Mouse (Mus musculus): ENCODE data around the gene Map3k7.

The Map3k7 gene

DNA sequence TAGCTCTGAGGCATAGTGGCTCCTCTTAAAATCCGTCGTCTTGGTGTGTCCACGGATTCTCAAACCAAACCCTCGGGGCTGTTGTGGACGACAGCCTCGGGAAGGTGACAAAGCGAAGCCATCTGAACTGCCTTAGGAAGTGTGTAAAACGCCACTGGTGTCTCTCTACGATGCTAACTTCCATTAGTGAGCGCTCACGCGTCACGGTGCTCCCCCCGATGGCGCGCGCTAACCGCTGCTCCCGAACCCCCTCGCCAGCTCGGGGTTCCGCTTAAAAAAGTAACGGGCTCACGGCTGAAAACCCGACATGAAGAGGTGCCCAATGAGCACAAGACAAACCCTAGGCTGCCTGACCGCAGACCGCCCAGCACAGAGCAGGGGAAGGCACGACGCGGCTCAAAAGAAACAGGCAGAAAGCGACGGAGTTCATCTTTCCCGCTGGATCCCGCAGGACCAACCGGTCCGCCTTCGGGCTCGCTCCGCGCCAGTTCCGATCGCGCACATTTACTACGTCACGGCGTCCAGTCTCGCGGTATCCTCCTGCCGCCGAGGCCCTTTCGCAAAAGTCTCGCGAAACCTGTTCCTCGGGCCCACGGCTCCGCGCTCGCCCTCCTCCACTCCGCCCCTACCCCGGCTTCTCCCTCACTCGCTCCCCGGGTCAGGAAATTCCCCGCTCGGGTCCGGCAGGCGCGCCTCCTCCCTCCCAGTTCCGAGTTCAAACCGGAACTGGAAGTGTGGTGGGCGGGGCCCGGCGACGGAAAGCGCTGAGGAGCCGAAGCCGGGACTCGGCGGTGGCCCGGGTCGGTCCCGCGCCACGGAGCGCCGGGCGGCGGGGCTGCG lies at the start of gene Map3k7:
Gene Map3k7 (plus strand): TSS at position 744 of the 840 bp plus-strand sequence.
- in situ Hi-C loops (cut with MboI, MseI): no loop called here

DNA sequence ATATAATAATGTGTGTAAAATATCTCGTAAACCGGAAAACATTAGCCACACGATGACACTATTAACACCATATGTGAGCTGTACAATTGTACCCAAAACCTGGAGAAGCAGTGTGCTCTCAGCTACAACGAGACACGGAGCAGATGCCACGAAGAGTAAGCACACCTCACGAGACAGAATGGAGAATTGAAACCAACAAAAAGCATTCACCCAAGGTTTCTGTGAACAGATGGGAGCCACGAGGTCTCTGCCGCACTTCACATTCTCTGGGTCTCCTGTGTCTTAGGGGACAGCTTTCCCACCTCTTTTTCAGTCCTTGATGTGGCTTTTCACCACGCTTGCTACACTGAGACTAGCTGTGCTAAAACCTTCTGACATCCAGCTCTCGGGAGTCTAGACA lies 48.8 kb upstream of the Map3k7 start:
- in situ Hi-C loops (cut with MboI, MseI): loop anchor here (25.0 kb wide), 1 partner anchor 703 kb away; no protein-coding TSS in a partner anchor

- in situ Hi-C loops (cut with MboI, MseI): loop anchor here (25.0 kb wide), 1 partner anchor 706 kb away; no protein-coding TSS in a partner anchor
Measured at GRCm38 (mm10) chr4:31918717-31919116, 45.2 kb upstream of the Map3k7 start.

DNA sequence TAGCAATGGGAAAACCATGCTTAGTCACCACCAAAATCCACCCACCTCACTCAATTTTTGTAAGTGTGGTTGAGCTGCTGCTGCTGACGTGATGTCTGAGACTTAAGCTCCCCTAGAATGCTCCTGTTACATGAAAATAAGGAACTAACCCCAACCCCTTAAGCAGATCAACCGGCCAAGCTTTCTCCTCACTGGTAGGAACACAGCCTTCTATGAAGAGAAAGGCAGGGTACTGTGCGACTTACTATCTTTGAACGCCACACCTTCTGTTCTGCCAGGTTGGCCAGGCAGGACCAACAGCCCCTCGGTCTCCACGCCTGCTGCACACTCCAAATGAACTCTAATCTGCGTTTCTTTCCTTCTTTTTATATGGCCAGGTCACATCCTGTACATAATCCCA lies 41.7 kb upstream of the Map3k7 start:
- in situ Hi-C loops (cut with MboI, MseI): loop anchor here (25.0 kb wide), 1 partner anchor 710 kb away; no protein-coding TSS in a partner anchor

GRCm38 (mm10) chr4:31923437-31923836 lies 40.5 kb upstream of the Map3k7 start:
- in situ Hi-C loops (cut with MboI, MseI): loop anchor here (25.0 kb wide), 1 partner anchor 711 kb away; no protein-coding TSS in a partner anchor

GRCm38 (mm10) chr4:31924301-31925185 lies 39.4 kb upstream of the Map3k7 start:
- in situ Hi-C loops (cut with MboI, MseI): loop anchor here (25.0 kb wide), 1 partner anchor 712 kb away; no protein-coding TSS in a partner anchor

DNA sequence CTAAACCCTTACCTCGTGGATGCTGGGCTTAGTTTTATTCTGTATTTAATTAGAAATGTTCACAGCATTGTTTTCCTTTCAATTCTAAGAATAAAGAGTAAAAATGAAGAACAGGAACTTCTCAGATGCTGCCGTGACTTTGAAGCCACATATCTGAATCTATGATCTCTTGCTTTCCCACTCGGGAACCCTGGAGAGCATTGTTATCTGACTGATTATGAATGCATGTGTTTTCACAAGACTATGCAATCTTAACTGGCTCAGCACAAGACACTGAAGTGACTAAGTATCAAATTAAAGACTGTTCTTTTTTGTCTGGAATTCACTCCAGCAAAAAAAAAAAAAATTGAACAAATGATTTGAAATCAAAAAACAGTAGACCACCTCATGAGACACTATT lies 30.7 kb upstream of the Map3k7 start:
- in situ Hi-C loops (cut with MboI, MseI): loop anchor here (10.0 kb wide), 1 partner anchor 98 kb away; no protein-coding TSS in a partner anchor

- in situ Hi-C loops (cut with MboI, MseI): loop anchor here (10.0 kb wide), 1 partner anchor 101 kb away; no protein-coding TSS in a partner anchor
Measured at GRCm38 (mm10) chr4:31935831-31936306, 28.0 kb upstream of the Map3k7 start.

DNA sequence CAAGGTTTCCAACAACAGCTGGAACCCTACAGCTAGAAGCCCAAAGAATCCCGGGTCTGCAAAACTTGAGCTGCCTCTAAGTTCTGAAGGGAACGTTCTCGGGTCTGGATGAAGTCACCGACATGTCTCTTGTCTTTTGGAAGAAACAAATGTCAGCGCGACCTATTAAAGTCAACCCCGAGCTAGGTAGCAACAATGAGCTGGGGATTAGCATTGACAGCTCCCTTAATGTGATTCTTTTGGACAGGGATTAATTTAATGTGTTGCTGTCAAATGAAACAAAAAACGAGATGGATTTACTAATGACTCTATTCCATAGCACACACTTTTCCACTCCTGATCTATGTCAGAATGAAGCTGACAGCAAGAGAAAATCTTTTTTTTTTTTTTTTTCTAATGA lies 27.5 kb upstream of the Map3k7 start:
- in situ Hi-C loops (cut with MboI, MseI): loop anchor here (10.0 kb wide), 1 partner anchor 102 kb away; no protein-coding TSS in a partner anchor

DNA sequence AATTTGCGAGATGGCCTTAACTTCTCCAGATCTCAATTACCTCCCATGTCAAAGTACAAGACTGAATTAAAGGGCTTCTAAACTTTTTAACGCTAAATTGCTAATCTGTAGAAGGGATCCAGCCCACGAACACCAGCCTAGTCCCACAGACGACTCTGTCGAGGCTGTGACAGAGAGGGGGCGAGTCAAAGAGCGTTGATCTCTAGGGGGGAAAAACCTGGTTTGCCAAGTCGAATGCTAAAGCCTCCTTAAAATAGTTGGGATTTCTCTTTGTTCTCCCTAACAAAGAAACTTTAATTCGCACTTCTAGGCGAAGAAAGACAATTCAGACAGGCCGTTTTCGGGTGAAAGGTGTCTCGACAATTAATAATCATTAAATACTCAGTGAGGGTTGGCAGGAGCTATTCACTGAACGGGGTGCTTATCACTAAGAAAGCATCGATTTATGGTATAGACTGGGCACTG lies 27.0 kb upstream of the Map3k7 start:
- in situ Hi-C loops (cut with MboI, MseI): loop anchor here (10.0 kb wide), 1 partner anchor 102 kb away; no protein-coding TSS in a partner anchor

GRCm38 (mm10) chr4:31937376-31938281 lies 26.3 kb upstream of the Map3k7 start:
- in situ Hi-C loops (cut with MboI, MseI): loop anchor here (10.0 kb wide), 1 partner anchor 103 kb away; no protein-coding TSS in a partner anchor

DNA sequence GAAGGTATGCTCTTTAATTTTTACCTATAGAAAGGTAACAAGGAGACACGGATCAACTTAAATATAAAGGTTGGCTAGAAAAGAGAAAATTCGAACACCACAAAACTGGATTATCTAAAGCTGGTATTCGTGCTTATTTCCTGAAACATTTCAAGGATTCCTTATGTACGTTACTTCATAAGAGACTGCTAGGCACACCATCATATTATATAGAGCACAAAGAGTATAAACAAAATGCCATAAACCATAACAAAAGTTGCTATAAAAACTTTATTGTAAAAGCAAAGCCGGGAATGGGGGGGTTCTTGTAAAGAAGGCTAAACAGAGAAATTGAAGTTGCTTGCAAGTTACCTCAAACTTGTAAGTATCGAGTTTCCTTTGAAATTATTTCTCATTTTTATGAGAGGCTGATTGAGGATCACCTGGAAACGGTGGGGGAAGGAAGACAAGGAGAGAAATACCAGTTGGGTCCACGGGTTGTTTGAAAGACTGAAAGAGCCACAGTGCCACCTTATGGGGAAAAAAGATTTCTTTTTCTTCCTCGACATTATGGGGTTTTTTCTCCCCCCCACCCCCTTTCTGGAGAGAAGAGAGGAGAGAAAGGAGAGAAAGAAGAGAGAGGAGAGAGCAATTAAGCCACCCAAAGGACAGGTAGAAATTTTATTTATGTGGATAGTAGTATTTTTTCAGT lies 25.3 kb upstream of the Map3k7 start:
- in situ Hi-C loops (cut with MboI, MseI): loop anchor here (10.0 kb wide), 1 partner anchor 104 kb away; no protein-coding TSS in a partner anchor

- in situ Hi-C loops (cut with MboI, MseI): no loop called here
Measured at GRCm38 (mm10) chr4:31941616-31942015, 22.3 kb upstream of the Map3k7 start.

GRCm38 (mm10) chr4:31943045-31943444 lies 20.9 kb upstream of the Map3k7 start:
- in situ Hi-C loops (cut with MboI, MseI): no loop called here

DNA sequence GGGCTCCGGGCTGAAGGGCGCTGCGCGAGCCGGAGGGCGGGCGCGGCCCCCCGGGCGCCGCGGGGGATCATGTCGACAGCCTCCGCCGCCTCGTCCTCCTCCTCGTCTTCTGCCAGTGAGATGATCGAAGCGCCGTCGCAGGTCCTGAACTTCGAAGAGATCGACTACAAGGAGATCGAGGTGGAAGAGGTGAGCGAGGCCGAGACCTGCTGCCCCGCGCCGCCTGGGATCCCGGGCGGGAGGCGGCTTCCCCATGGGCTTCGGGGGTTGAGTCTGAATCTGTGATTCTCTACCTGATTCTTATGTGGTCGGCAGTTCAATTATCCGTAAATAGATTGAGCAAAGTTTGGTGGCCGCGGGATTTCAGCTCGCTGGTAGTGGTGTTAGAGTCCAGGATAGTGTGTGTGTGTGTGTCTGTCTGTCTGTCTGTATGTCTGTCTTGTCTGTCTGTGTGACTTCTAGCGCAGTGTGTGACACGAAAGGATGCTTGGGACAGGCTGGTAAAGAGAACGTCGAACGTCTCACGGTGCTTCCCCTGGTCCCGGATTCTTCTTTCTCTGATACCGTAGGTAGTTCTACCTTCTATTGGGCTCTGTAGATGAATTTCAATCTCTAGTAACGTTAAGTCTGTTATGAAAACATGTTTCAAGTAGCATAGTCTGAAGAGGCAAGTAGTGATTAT lies 438 bp downstream of the Map3k7 start:
- in situ Hi-C loops (cut with MboI, MseI): no loop called here

DNA sequence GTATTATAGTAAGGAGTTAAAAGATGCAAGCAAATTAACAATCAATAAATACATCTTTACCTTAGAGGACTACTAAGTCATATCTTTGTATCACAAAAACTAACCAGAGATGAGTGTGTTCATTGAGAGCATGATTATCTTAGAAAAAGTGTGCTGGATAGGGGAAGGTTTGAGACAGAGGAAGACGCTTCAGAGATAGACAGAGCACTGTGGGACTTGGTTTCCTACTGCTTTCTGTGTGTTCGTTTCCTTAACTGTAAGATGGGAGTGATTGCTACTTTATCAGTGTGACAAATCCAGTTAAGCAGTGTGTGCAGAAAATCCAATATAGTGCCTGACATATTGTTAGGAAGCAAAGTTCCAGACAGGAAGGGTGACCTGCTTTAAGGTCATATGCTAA lies 1.3 kb downstream of the Map3k7 start:
- in situ Hi-C loops (cut with MboI, MseI): no loop called here

DNA sequence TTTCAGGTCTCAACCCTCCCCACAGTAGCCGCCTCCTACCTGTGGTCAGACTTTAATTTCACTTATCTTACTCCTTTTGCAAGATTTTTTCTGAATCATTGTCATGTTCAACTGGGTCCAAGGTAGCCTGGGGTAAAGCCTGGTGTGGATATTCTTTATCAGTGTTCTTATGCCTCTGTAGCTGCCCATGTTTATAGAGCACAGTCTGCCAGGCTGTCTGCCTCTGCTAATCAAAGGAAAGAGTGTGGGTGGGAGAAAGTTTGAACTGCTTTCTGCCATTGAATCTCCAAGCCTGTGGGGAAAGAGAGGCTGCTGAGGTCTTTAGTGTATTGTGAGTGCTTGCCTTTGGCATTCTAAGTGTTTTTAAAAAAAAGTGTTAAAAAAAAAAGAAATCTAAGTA lies 7.5 kb downstream of the Map3k7 start:
- in situ Hi-C loops (cut with MboI, MseI): no loop called here

- in situ Hi-C loops (cut with MboI, MseI): no loop called here
Measured at GRCm38 (mm10) chr4:31972181-31972580, 8.3 kb downstream of the Map3k7 start.

DNA sequence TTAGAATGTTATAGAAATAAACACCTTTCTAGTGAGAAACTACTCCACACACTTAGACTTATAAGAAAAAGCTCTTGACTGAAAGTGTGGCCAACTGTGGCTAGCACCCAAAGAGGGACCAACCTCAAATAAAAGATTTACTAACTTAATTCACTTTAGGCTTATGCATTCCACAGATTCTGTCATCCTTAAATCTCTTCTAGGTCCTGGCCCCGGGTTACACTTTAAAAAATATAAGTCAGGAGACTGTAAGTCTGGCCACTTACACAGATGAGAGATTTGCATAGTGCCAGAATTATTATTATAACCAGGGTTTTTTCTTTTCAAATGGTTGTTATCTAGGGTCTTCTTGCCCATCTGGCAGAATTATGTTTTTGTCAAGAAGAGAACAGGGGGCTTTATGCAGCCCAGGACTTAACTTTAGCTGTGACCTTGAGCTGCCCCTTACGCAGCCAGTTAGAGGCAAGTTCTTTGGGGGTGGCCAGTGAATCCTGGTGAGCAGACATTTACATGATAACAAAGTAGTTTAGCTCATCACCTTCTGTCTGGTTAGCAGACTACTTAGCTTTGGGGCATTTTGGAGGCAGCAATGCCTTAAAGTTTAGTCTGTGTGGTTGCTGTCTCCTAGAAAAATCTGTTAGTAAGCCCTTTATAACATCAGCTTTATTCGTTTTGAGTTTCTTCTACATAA lies 11.5 kb downstream of the Map3k7 start:
- in situ Hi-C loops (cut with MboI, MseI): no loop called here

Data from T-helper 2 cell (primary cell).